Mouse (Mus musculus) myocyte (in vitro differentiated cells): ENCODE measurements around the gene Maz.

Source experiments
- CEBPB ChIP-seq: IDR thresholded peaks from 2 replicates; pipeline ENCODE4 v1.6.1; 2011; ENCODE audit warnings: mild to moderate bottlenecking, moderate library complexity; ENCODE audit not compliant: poor library complexity, insufficient read depth, severe bottlenecking
- POLR2A ChIP-seq: IDR thresholded peaks from one replicate; pipeline ENCODE4 v1.6.1; 2011; ENCODE audit warnings: low read depth, mild to moderate bottlenecking, control low read depth, moderate library complexity; ENCODE audit not compliant: insufficient read length
- SRF ChIP-seq: IDR thresholded peaks from one replicate; pipeline ENCODE4 v1.6.1; 2011; ENCODE audit warnings: low read depth; ENCODE audit not compliant: control insufficient read depth, insufficient read length
- USF1 ChIP-seq: IDR thresholded peaks from one replicate; pipeline ENCODE4 v1.6.1; 2011; ENCODE audit warnings: low read depth, mild to moderate bottlenecking, control low read depth, moderate library complexity

DNA sequence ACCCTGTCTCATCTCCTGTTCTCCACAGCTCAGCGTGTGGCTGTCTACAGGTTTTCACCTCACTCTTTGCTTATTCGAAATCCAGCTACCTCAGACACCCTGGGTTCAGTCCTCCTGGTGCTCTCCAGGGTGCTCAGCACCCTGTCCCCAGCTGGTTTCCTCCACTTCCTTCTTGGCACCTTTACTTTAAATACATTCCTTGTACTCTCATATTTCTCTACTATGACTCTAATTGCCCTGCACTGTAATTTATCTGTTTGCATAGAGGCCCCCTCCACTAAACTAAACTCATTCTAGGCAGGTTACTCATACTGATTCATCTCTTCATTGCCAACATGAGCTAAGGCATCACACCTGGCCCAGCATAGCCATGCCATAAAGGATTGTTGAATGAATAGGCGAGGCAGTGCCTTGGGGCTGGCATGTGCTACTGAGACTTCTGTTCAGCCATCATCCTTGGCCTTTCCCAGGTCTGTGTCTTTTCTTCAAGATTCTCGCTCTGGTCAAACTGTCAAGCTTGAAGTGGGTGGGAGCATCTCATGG, 44.1 kb upstream of the Maz start:
- no peak for TF ChIP-seq POLR2A
- TF ChIP-seq SRF: no peak
- no peak for TF ChIP-seq CEBPB
- no peak for TF ChIP-seq USF1
